18 mouse cellular contexts compared by ENCODE assay signal in the genomic region with DNA sequence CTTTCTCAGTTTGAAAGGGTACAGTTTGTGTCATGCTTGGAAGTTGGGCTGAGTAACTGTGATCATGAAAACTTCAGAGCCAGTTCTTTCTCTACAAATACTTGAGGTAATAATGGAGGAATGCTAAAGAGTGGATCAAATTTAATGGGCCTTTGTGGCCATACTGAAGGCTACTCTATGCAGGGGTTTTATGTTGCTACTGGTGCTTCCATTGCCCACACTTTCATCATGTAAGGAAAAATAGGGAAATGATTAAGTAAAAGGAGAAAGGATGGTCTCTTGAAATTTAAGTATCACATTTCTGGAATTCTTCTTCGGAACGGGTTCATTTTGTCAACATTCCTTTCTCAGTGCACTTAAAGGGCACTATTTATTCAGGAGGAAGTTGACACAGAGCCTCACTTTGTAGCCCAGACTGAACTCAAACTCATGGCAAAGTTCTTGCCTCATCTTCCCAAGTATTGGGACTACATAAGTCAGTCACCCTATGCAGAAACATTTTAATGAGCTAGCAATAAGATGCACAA.
"Had no signal": no experiment of that assay in that cellular context is flagged by ENCODE, and none has a peak within 500 bp of the region (broad histone marks: within the 10 kb centered on the region; RNA-seq: fewer than 3 reads in every experiment).

No protein-coding gene starts in this region.

- H3K9me3 ChIP-seq: liver, embryonic 13.5 days; megakaryocyte, embryonic 14.5 days; neural tube, embryonic 13.5 days had no signal

- H3K36me3 ChIP-seq: liver, embryonic 13.5 days; neural tube, embryonic 13.5 days had no signal

- H3K27ac ChIP-seq: kidney, postnatal 0 days; left cerebral cortex, adult 2 months; liver, embryonic 13.5 days; neural tube, embryonic 13.5 days had no signal

- H3K27me3 ChIP-seq: liver, embryonic 13.5 days had no signal

- H3K4me2 ChIP-seq: liver, embryonic 13.5 days; midbrain, embryonic 11.5 days; neural tube, embryonic 13.5 days had no signal

- H3K9ac ChIP-seq: liver, embryonic 13.5 days; neural tube, embryonic 13.5 days had no signal

- H3K4me3 ChIP-seq: left cerebral cortex, adult 2 months; liver, embryonic 13.5 days; megakaryocyte, embryonic 14.5 days; neural tube, embryonic 13.5 days had no signal

- ATAC-seq: inflammation-experienced regulatory T-cells, adult 6 months; intestine, embryonic 16.5 days had no signal

- H3K4me1 ChIP-seq: liver, embryonic 13.5 days; megakaryocyte, embryonic 14.5 days; neural tube, embryonic 13.5 days had no signal

- DNase-seq: kidney, adult 18-20 months; kidney, adult 9 months; kidney, postnatal 25 days; layer of hippocampus, postnatal 36 days; liver, embryonic 13.5 days; midbrain, embryonic 14.5 days; retina, postnatal 1 day; right cerebral cortex, postnatal 25 days; spleen, adult 18-20 months; thymus, adult 18-20 months; thymus, postnatal 36 days had no signal
